Mouse (Mus musculus) lung, embryonic 14.5 days (tissue): ENCODE measurements at regions not wholly inside any gene's neighbourhood (a gene's known extent, or its start where the extent isn't known, plus 50 kb on each side); places are given as distances from the start of the nearest gene placed in this dataset.
A peak's percentile ranks its signal among the peaks of the same experiment; 100 is the strongest.

Experiments
- ATAC-seq: fragments of 200-750 bp; cut with Nextera tagmentation; 2 replicates; pipeline ENCODE4 v1.8.0; 2017; ENCODE audit warnings: mild to moderate bottlenecking, moderate TSS enrichment, moderate library complexity; ENCODE audit not compliant: insufficient read depth
- DNase-seq: peaks from one replicate; pipeline ENCODE4 v3.0.0-alpha.2; 2015
- H3K27ac ChIP-seq: fragments of 300-500 bp; sonication (generic); 2 replicates; pipeline ENCODE4 v1.5.1; 2014; ENCODE audit warnings: low read depth, mild to moderate bottlenecking, moderate library complexity
- H3K27me3 ChIP-seq: fragments of 300-500 bp; sonication (generic); 2 replicates; pipeline ENCODE4 v1.6.1; 2014; ENCODE audit warnings: low read length, control low read depth; ENCODE audit not compliant: insufficient read depth
- H3K36me3 ChIP-seq: fragments of 300-500 bp; sonication (generic); 2 replicates; pipeline ENCODE4 v1.6.1; 2014; ENCODE audit warnings: control low read depth; ENCODE audit not compliant: insufficient read depth
- H3K4me1 ChIP-seq: fragments of 300-500 bp; sonication (generic); 2 replicates; pipeline ENCODE4 v1.6.1; 2014; ENCODE audit warnings: antibody characterized with exemption, control low read depth; ENCODE audit not compliant: insufficient read depth
- H3K4me2 ChIP-seq: fragments of 300-500 bp; sonication (generic); 2 replicates; pipeline ENCODE4 v1.6.1; 2014; ENCODE audit warnings: mild to moderate bottlenecking
- H3K4me3 ChIP-seq: fragments of 300-500 bp; sonication (generic); 2 replicates; pipeline ENCODE4 v1.5.1; 2014; ENCODE audit warnings: low read depth, low read length
- H3K9ac ChIP-seq: fragments of 300-500 bp; sonication (generic); 2 replicates; pipeline ENCODE4 v1.6.1; 2014
- H3K9me3 ChIP-seq: fragments of 300-500 bp; sonication (generic); 2 replicates; pipeline ENCODE4 v1.6.1; 2016; ENCODE audit warnings: low read depth, low read length, control low read depth
- CTCF ChIP-seq: IDR thresholded peaks from 2 replicates; pipeline ENCODE4 v1.5.1; 2016; ENCODE audit warnings: antibody characterized with exemption, low read depth
- WGBS: fragments of 180-500 bp; shearing (Covaris S2); extraction: QIAGEN DNeasy Blood & Tissue Kit; methylation state at CpG from one replicate; pipeline ENCODE4 v1.1.7; 2014; 5-methylcytosine and 5-hydroxymethylcytosine counted together

DNA sequence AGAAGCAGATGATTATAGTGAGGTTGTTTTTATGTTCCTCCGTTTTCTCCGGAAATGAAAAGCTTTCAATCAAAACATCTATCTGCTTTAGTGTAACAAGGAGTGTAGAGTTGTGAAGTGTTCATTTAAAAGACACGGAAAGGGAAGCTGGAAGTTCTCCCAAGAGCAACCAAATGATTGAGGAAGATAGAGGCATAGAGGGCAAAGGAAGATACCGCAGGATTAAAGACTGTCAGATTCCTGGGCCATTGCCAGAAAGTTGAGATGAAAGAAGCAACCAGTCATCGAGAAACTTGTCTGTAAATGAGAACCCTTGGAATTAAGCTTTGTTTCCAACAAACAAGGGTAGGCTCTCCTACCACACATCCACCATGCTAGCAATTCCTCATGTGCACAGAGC lies 198.1 kb upstream of the Sesn3 start:
- Histone ChIP-seq H3K9ac (no peak overlapping the region), H3K4me2 (no peak overlapping the region), H3K27ac (no peak overlapping the region), H3K9me3 (no peaks in the 10 kb centered on the region), H3K36me3 (no peaks in the 10 kb centered on the region), H3K4me1 (peaks cover 2% of the 10 kb centered on the region; the same call in 1 of the 2 replicates), H3K27me3 (no peaks in the 10 kb centered on the region), H3K4me3 (no peak overlapping the region)
- TF ChIP-seq CTCF, result no peak
- 49% methylated on average over 5 of the region's 5 CpGs for WGBS
- ATAC-seq (no peak), DNase-seq (no peak)

DNA sequence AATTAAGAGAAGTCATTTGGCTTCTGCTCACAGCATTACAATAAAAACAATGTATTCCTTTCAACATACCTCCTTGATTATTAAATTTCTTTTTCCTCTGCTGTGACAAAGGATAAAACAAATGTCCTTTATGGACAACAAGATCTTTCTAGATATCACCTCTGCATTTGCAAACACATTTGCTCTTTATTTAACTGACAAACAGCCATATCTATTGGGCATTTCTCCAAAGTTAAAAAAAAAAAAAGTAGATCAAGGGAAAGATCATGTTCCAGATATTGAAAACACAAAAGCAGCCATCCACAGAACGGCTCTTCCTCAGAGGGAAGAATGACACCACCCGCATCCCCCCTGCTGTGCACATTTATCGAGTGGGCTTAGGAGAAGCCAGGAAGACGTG lies 193.7 kb upstream of the Sesn3 start:
- 30% methylated on average over 4 of the region's 4 CpGs for WGBS
- DNase-seq, result no peak

GRCm38 (mm10) chr9:14086201-14086600 lies 188.7 kb upstream of the Sesn3 start:
- H3K4me1 ChIP-seq, result peaks cover 2% of the 10 kb centered on the region; the same call in 1 of the 2 replicates
- H3K4me2 ChIP-seq, result no peak overlapping the region
- no peak overlapping the region for H3K4me3 ChIP-seq
- no peak overlapping the region for H3K27ac ChIP-seq
- H3K27me3 ChIP-seq, result no peaks in the 10 kb centered on the region
- TF ChIP-seq CTCF, result no peak
- DNase-seq (no peak), ATAC-seq (no peak)
- no peak overlapping the region for H3K9ac ChIP-seq
- WGBS, result 45% methylated on average over 2 of the region's 2 CpGs
- no peaks in the 10 kb centered on the region for H3K9me3 ChIP-seq
- H3K36me3 ChIP-seq, result no peaks in the 10 kb centered on the region

More for the DNA sequence above, 193.7 kb upstream of the Sesn3 start:
- Histone ChIP-seq H3K27me3 (no peaks in the 10 kb centered on the region), H3K27ac (no peak overlapping the region), H3K4me2 (no peak overlapping the region), H3K4me3 (no peak overlapping the region), H3K9me3 (no peaks in the 10 kb centered on the region), H3K4me1 (peaks cover 2% of the 10 kb centered on the region; the same call in 1 of the 2 replicates), H3K36me3 (no peaks in the 10 kb centered on the region), H3K9ac (no peak overlapping the region)
- TF ChIP-seq CTCF, result no peak
- ATAC-seq, result no peak

- 91% methylated on average over 3 of the region's 3 CpGs for WGBS
- no peak for TF ChIP-seq CTCF
Measured at GRCm38 (mm10) chr9:14086611-14087010, 188.3 kb upstream of the Sesn3 start.

GRCm38 (mm10) chr9:14087874-14088273 lies 187.0 kb upstream of the Sesn3 start:
- H3K4me3 ChIP-seq, result no peak overlapping the region
- ATAC-seq, result no peak
- no peak overlapping the region for H3K27ac ChIP-seq
- WGBS, result 68% methylated on average over 4 of the region's 4 CpGs
- DNase-seq, result no peak
- no peak overlapping the region for H3K9ac ChIP-seq
- H3K27me3 ChIP-seq, result no peaks in the 10 kb centered on the region
- no peak for TF ChIP-seq CTCF
- H3K9me3 ChIP-seq, result no peaks in the 10 kb centered on the region
- no peak overlapping the region for H3K4me2 ChIP-seq
- H3K4me1 ChIP-seq, result no peaks in the 10 kb centered on the region
- H3K36me3 ChIP-seq, result no peaks in the 10 kb centered on the region

More at GRCm38 (mm10) chr9:14086611-14087010, 188.3 kb upstream of the Sesn3 start:
- H3K4me1 ChIP-seq, result no peaks in the 10 kb centered on the region
- no peak overlapping the region for H3K27ac ChIP-seq
- H3K9me3 ChIP-seq, result no peaks in the 10 kb centered on the region
- no peaks in the 10 kb centered on the region for H3K36me3 ChIP-seq
- no peak for ATAC-seq
- DNase-seq, result no peak
- H3K4me2 ChIP-seq, result no peak overlapping the region
- H3K9ac ChIP-seq, result no peak overlapping the region
- H3K27me3 ChIP-seq, result no peaks in the 10 kb centered on the region
- H3K4me3 ChIP-seq, result no peak overlapping the region

DNA sequence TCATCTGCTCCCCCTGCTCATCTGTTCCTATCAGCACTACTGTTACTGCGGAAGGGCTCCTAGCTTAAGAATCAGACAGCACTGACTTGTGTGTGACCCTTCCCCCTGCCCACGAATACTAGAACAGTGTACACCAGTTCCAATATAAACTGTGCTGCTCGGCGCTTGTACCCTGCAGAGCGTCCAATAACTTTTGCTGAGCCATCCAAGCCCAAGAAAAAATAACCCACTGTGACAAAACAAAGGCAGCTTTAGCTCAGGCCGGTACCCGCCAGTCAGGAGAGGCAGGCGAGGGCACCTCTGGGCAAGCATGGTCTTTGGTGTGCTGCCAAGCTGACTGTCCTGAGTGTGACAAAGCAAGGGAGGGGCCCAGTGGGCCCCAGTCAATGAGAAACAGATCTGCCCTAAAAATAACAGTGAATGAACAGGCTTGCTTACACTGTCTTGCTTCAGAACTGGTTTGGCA lies 185.0 kb upstream of the Sesn3 start:
- 56% methylated on average over 8 of the region's 8 CpGs for WGBS
- no peak overlapping the region for H3K4me2 ChIP-seq
- peak; percentile 63 for ATAC-seq

DNA sequence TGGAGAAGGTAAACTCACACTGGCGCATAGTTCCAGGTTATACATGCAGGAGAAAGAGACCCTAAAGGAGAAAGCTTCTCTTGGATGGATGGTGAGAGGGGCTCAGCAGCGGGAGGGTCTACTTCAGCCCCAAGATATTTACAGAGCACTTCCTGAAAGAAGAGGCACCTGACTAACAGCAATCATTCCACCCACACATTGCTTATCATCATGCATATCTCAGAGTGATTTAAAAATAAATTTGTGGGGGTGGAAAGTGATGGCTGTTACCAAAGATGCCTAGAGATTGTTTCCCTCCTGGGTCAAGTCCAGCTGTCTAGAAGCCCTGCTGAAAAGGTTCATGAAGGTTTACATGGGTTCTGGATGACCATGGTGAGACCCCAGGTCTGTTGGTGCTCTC lies 184.4 kb upstream of the Sesn3 start:
- Histone ChIP-seq H3K4me2 (no peak overlapping the region), H3K36me3 (no peaks in the 10 kb centered on the region), H3K27ac (no peak overlapping the region), H3K9me3 (no peaks in the 10 kb centered on the region), H3K27me3 (no peaks in the 10 kb centered on the region), H3K4me1 (no peaks in the 10 kb centered on the region), H3K9ac (no peak overlapping the region), H3K4me3 (no peak overlapping the region)
- 77% methylated on average over 2 of the region's 2 CpGs for WGBS
- no peak for TF ChIP-seq CTCF
- ATAC-seq, result no peak
- DNase-seq, result no peak

More for the DNA sequence above, 185.0 kb upstream of the Sesn3 start:
- Histone ChIP-seq H3K9me3 (no peaks in the 10 kb centered on the region), H3K9ac (no peak overlapping the region), H3K27ac (no peak overlapping the region), H3K4me3 (no peak overlapping the region), H3K27me3 (no peaks in the 10 kb centered on the region), H3K36me3 (no peaks in the 10 kb centered on the region), H3K4me1 (no peaks in the 10 kb centered on the region)
- DNase-seq, result peak; percentile 19
- TF ChIP-seq CTCF, result no peak
